Mouse (Mus musculus): ENCODE measurements around the gene Miox.

- TF ChIP-seq CTCF (IDR thresholded peaks at IDR 0.05; ENCODE audit: borderline replicate concordance, control insufficient read depth, extremely low read depth, insufficient read depth, low read length, poor library complexity) (no peak), POLR2A (IDR thresholded peaks at IDR 0.05; ENCODE audit: control insufficient read depth, extremely low read depth, insufficient read depth, low read length, poor library complexity) (no peak)
These were observed 5.5 kb downstream of the Miox start for GRCm38 (mm10) chr15:89339696-89340095.

Data from thymus, adult 2 months (tissue).